Mouse (Mus musculus): ENCODE data around the gene Nrcam.

The Nrcam gene

GRCm38 (mm10) chr12:44535623-44536022, 206.9 kb downstream of the Nrcam start:
- peaks cover 26% of the 10 kb centered on the region for H3K4me1 ChIP-seq (replicated peaks; ENCODE audit: low read depth, low read length)
- no peaks in the 10 kb centered on the region for H3K36me3 ChIP-seq (ENCODE audit: insufficient read depth, low read length)
- TF ChIP-seq CTCF (conservative IDR thresholded peaks at IDR 0.05; ENCODE audit: low read length): no peak
- no peak for TF ChIP-seq POU5F1 (IDR thresholded peaks at IDR 0.05; ENCODE audit: borderline replicate concordance, low read length)
- TF ChIP-seq NANOG (IDR thresholded peaks at IDR 0.05; ENCODE audit: borderline replicate concordance, low read length): 0 out of 2 replicates have a peak, but pooled peaks have one; percentile 22
- no peak overlapping the region for H3K4me3 ChIP-seq (replicated peaks; ENCODE audit: low read length)
- no peaks in the 10 kb centered on the region for H3K27me3 ChIP-seq (ENCODE audit: insufficient read depth, low read length)
- H3K9me3 ChIP-seq (ENCODE audit: low read length): no peaks in the 10 kb centered on the region

DNA sequence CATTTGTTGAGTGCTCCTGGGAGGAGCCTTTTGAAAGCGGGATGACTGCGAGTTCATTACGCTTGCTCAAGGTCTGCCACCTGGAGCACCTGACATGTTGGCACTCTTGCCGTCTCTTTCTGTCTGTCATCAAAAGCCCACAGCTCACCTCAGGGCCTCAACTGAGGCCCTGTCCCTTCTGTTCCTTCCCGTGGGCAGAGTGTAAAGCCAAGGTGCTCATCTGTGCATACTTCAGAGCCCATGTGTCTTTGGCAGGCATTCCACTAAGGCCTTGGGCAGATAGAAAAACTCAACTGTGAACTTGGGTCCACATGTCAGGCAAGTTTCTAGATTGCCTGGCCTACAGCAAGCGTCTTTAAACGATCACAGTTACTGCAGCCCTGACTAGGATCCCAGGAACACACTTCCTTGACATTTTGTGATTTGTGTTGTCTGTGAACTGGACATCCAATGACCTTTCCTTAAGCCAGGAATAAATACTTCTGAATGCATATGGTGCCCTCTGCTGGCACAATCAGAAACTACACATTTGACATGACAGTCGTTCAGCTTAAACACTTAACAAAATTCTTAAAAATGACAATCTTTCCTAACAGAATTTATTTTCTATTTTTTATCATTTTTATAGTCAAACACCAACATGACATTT, 219.2 kb downstream of the Nrcam start:
- no peak overlapping the region for H3K4me3 ChIP-seq (replicated peaks; ENCODE audit: low read length)
- no peak for TF ChIP-seq NANOG (IDR thresholded peaks at IDR 0.05; ENCODE audit: borderline replicate concordance, low read length)
- no peak for TF ChIP-seq POU5F1 (IDR thresholded peaks at IDR 0.05; ENCODE audit: borderline replicate concordance, low read length)
- TF ChIP-seq CTCF (conservative IDR thresholded peaks at IDR 0.05; ENCODE audit: low read length): peak; percentile 42
- peaks cover 16% of the 10 kb centered on the region for H3K4me1 ChIP-seq (replicated peaks; ENCODE audit: low read depth, low read length)
- H3K36me3 ChIP-seq (ENCODE audit: insufficient read depth, low read length): no peaks in the 10 kb centered on the region
- H3K9me3 ChIP-seq (ENCODE audit: low read length): no peaks in the 10 kb centered on the region
- no peaks in the 10 kb centered on the region for H3K27me3 ChIP-seq (ENCODE audit: insufficient read depth, low read length)

- no peaks in the 10 kb centered on the region for H3K27me3 ChIP-seq (ENCODE audit: insufficient read depth, low read length)
- no peaks in the 10 kb centered on the region for H3K36me3 ChIP-seq (ENCODE audit: insufficient read depth, low read length)
- H3K9me3 ChIP-seq (ENCODE audit: low read length): no peaks in the 10 kb centered on the region
- H3K4me3 ChIP-seq (replicated peaks; ENCODE audit: low read length): no peak overlapping the region
- H3K4me1 ChIP-seq (replicated peaks; ENCODE audit: low read depth, low read length): peaks cover 16% of the 10 kb centered on the region
- TF ChIP-seq NANOG (IDR thresholded peaks at IDR 0.05; ENCODE audit: borderline replicate concordance, low read length) (no peak), CTCF (conservative IDR thresholded peaks at IDR 0.05; ENCODE audit: low read length) (no peak), POU5F1 (IDR thresholded peaks at IDR 0.05; ENCODE audit: borderline replicate concordance, low read length) (no peak)
Observed at GRCm38 (mm10) chr12:44548465-44548864, 219.8 kb downstream of the Nrcam start.

DNA sequence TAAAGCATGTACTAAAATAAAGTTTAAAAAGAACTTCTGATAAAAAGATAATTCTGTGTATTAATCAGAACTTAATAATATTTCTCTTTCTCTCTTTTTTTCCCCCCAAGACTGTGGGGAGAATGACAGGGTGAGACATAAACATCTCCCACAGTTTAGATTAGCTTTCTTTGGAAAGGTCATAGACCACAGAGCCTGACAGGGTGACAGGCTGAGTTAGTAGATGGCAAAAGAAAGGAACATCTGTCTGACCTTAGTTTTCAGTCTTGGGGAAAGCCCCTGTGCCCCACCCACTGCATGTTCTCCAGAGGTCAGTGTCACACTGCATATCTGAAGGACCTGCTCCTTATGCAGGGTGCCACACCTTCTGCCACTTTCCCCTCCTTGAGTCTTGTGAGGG, 222.9 kb downstream of the Nrcam start:
- no peak for TF ChIP-seq NANOG (IDR thresholded peaks at IDR 0.05; ENCODE audit: borderline replicate concordance, low read length)
- no peak for TF ChIP-seq POU5F1 (IDR thresholded peaks at IDR 0.05; ENCODE audit: borderline replicate concordance, low read length)
- no peaks in the 10 kb centered on the region for H3K36me3 ChIP-seq (ENCODE audit: insufficient read depth, low read length)
- no peaks in the 10 kb centered on the region for H3K9me3 ChIP-seq (ENCODE audit: low read length)
- H3K27me3 ChIP-seq (ENCODE audit: insufficient read depth, low read length): no peaks in the 10 kb centered on the region
- peaks cover 16% of the 10 kb centered on the region for H3K4me1 ChIP-seq (replicated peaks; ENCODE audit: low read depth, low read length)
- H3K4me3 ChIP-seq (replicated peaks; ENCODE audit: low read length): no peak overlapping the region

- H3K4me3 ChIP-seq (replicated peaks; ENCODE audit: low read length): no peak overlapping the region
- peaks cover 12% of the 10 kb centered on the region for H3K4me1 ChIP-seq (replicated peaks; ENCODE audit: low read depth, low read length)
- no peaks in the 10 kb centered on the region for H3K9me3 ChIP-seq (ENCODE audit: low read length)
- TF ChIP-seq CTCF (conservative IDR thresholded peaks at IDR 0.05; ENCODE audit: low read length): no peak
- TF ChIP-seq POU5F1 (IDR thresholded peaks at IDR 0.05; ENCODE audit: borderline replicate concordance, low read length): no peak
- TF ChIP-seq NANOG (IDR thresholded peaks at IDR 0.05; ENCODE audit: borderline replicate concordance, low read length): no peak
- H3K36me3 ChIP-seq (ENCODE audit: insufficient read depth, low read length): no peaks in the 10 kb centered on the region
- no peaks in the 10 kb centered on the region for H3K27me3 ChIP-seq (ENCODE audit: insufficient read depth, low read length)
Observed at GRCm38 (mm10) chr12:44554051-44554450, 225.4 kb downstream of the Nrcam start.

- Histone ChIP-seq H3K4me1 (replicated peaks; ENCODE audit: low read depth, low read length) (peaks cover 12% of the 10 kb centered on the region), H3K27me3 (ENCODE audit: insufficient read depth, low read length) (no peaks in the 10 kb centered on the region), H3K9me3 (ENCODE audit: low read length) (peaks cover 2% of the 10 kb centered on the region; the same call in 1 of the 2 replicates), H3K4me3 (replicated peaks; ENCODE audit: low read length) (no peak overlapping the region), H3K36me3 (ENCODE audit: insufficient read depth, low read length) (no peaks in the 10 kb centered on the region)
- TF ChIP-seq NANOG (IDR thresholded peaks at IDR 0.05; ENCODE audit: borderline replicate concordance, low read length): no peak
- TF ChIP-seq CTCF (conservative IDR thresholded peaks at IDR 0.05; ENCODE audit: low read length): no peak
- no peak for TF ChIP-seq POU5F1 (IDR thresholded peaks at IDR 0.05; ENCODE audit: borderline replicate concordance, low read length)
Observed at GRCm38 (mm10) chr12:44554808-44555207, 226.1 kb downstream of the Nrcam start.

GRCm38 (mm10) chr12:44560002-44560401, 231.3 kb downstream of the Nrcam start:
- TF ChIP-seq POU5F1 (IDR thresholded peaks at IDR 0.05; ENCODE audit: borderline replicate concordance, low read length): no peak
- no peak for TF ChIP-seq CTCF (conservative IDR thresholded peaks at IDR 0.05; ENCODE audit: low read length)
- no peak for TF ChIP-seq NANOG (IDR thresholded peaks at IDR 0.05; ENCODE audit: borderline replicate concordance, low read length)
- H3K27me3 ChIP-seq (ENCODE audit: insufficient read depth, low read length): no peaks in the 10 kb centered on the region

GRCm38 (mm10) chr12:44570070-44570469, 241.4 kb downstream of the Nrcam start:
- H3K4me1 ChIP-seq (replicated peaks; ENCODE audit: low read depth, low read length): no peaks in the 10 kb centered on the region
- no peaks in the 10 kb centered on the region for H3K9me3 ChIP-seq (ENCODE audit: low read length)
- no peak for TF ChIP-seq POU5F1 (IDR thresholded peaks at IDR 0.05; ENCODE audit: borderline replicate concordance, low read length)
- no peak for TF ChIP-seq CTCF (conservative IDR thresholded peaks at IDR 0.05; ENCODE audit: low read length)
- H3K36me3 ChIP-seq (ENCODE audit: insufficient read depth, low read length): no peaks in the 10 kb centered on the region
- no peak overlapping the region for H3K4me3 ChIP-seq (replicated peaks; ENCODE audit: low read length)
- no peaks in the 10 kb centered on the region for H3K27me3 ChIP-seq (ENCODE audit: insufficient read depth, low read length)

More at GRCm38 (mm10) chr12:44560002-44560401, 231.3 kb downstream of the Nrcam start:
- Histone ChIP-seq H3K4me3 (replicated peaks; ENCODE audit: low read length) (no peak overlapping the region), H3K9me3 (ENCODE audit: low read length) (peaks cover 23% of the 10 kb centered on the region), H3K36me3 (ENCODE audit: insufficient read depth, low read length) (no peaks in the 10 kb centered on the region), H3K4me1 (replicated peaks; ENCODE audit: low read depth, low read length) (no peaks in the 10 kb centered on the region; the same call in 1 of the 2 replicates)

DNA sequence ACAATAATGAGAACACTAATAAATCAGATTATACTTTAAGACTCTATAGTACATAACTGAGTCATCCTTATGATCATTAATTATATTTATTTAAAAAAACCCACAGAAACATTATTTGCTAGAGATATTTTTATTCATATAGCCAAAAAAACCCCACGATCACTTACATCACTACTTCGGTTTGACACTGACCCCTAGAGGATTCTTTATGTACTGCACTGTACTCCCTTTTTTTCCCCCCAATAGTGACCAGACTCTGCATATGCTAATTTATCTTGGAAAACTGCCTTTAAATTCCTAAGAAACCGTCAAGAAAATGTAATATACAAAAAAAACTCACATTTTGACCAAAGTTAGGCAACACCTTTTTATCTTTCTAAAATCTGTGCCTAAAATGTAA, 244.0 kb downstream of the Nrcam start:
- H3K4me3 ChIP-seq (replicated peaks; ENCODE audit: low read length): no peak overlapping the region
- TF ChIP-seq POU5F1 (IDR thresholded peaks at IDR 0.05; ENCODE audit: borderline replicate concordance, low read length) (no peak), CTCF (conservative IDR thresholded peaks at IDR 0.05; ENCODE audit: low read length) (peak; percentile 89)
- H3K36me3 ChIP-seq (ENCODE audit: insufficient read depth, low read length): no peaks in the 10 kb centered on the region
- no peaks in the 10 kb centered on the region for H3K9me3 ChIP-seq (ENCODE audit: low read length)
- H3K4me1 ChIP-seq (replicated peaks; ENCODE audit: low read depth, low read length): no peaks in the 10 kb centered on the region
- H3K27me3 ChIP-seq (ENCODE audit: insufficient read depth, low read length): no peaks in the 10 kb centered on the region
